Mouse (Mus musculus) liver, embryonic 11.5 days (tissue): ENCODE data around the gene Olfr417. TPM values are rescaled to one million over a fixed set of nuclear protein-coding genes. Genes with fewer than 3 reads are reported as not detected.
A peak's percentile ranks its signal among the peaks of the same experiment; 100 is the strongest.
"Not testable (repeated sequence)": the region's sequence is repeated elsewhere in the genome, so short reads cannot be mapped to it uniquely, and the experiment has no call there.

ENCODE experiments used
- ATAC-seq: fragments of 200-750 bp; cut with Nextera tagmentation; replicated peaks from 2 replicates; pipeline ENCODE4 v1.8.0; 2017; ENCODE audit warnings: moderate number of reproducible peaks, mild to moderate bottlenecking, moderate TSS enrichment, moderate library complexity; ENCODE audit not compliant: low FRiP score
- DNase-seq: peaks from one replicate; pipeline ENCODE4 v3.0.0-alpha.2; 2017; ENCODE audit warnings: low spot score
- H3K27ac ChIP-seq: fragments of 300-500 bp; sonication (generic); 2 replicates; pipeline ENCODE4 v1.5.1; 2014; ENCODE audit warnings: mild to moderate bottlenecking, low read depth, low read length, control low read depth
- H3K27me3 ChIP-seq: fragments of 300-500 bp; sonication (generic); replicated peaks from 2 replicates; pipeline ENCODE4 v1.6.1; 2014; ENCODE audit warnings: low read length, mixed read lengths; ENCODE audit not compliant: control insufficient read depth, insufficient read depth
- H3K36me3 ChIP-seq: fragments of 300-500 bp; sonication (generic); 2 replicates; pipeline ENCODE4 v1.6.1; 2014; ENCODE audit warnings: mild to moderate bottlenecking, low read length, moderate library complexity, mixed read lengths; ENCODE audit not compliant: control insufficient read depth, insufficient read depth
- H3K4me1 ChIP-seq: fragments of 300-500 bp; sonication (generic); replicated peaks from 2 replicates; pipeline ENCODE4 v1.6.1; 2014; ENCODE audit warnings: low read length, mixed read lengths; ENCODE audit not compliant: control insufficient read depth, insufficient read depth
- H3K4me2 ChIP-seq: fragments of 300-500 bp; sonication (generic); 2 replicates; pipeline ENCODE4 v1.6.1; 2014; ENCODE audit warnings: mild to moderate bottlenecking, control low read depth, moderate library complexity
- H3K4me3 ChIP-seq: fragments of 300-500 bp; sonication (generic); 2 replicates; pipeline ENCODE4 v1.5.1; 2014; ENCODE audit warnings: low read depth, low read length, control low read depth
- H3K9ac ChIP-seq: fragments of 300-500 bp; sonication (generic); 2 replicates; pipeline ENCODE4 v1.6.1; 2014; ENCODE audit warnings: low read depth, low read length, control low read depth
- H3K9me3 ChIP-seq: fragments of 300-500 bp; sonication (generic); 2 replicates; pipeline ENCODE4 v1.6.1; 2016; ENCODE audit warnings: low read length, inconsistent platforms, mixed read lengths; ENCODE audit not compliant: control insufficient read depth
- WGBS: fragments of 180-500 bp; shearing (Covaris S2); extraction: QIAGEN DNeasy Blood & Tissue Kit; methylation state at CpG from one replicate; pipeline ENCODE4 v1.1.7; 2014; 5-methylcytosine and 5-hydroxymethylcytosine counted together
- polyA plus RNA-seq: library from polyadenylated mRNA; unstranded; fragments of >200 nt; fragmentation: Nextera tagmentation; extraction: Ambion mirVana; gene quantifications from 2 replicates; pipeline ENCODE4 v1.2.1, GENCODE M21; 2014

The Olfr417 gene
- polyA plus RNA-seq = not detected in 2 replicates

GRCm38 (mm10) chr1:174364882-174365451 is at the start of gene Olfr417:
TSS of gene Olfr417 (plus strand) at chr1:174365122.
- WGBS = 43% methylated on average over 2 of the region's 2 CpGs
- H3K4me2 ChIP-seq = no peak within 1 kb of the TSS
- no peak; the same call in 1 of the 2 replicates for ATAC-seq

GRCm38 (mm10) chr1:174317308-174317707 is 47.6 kb upstream of the Olfr417 start:
- Histone ChIP-seq H3K4me2 (no peak overlapping the region), H3K9ac (no peak overlapping the region), H3K4me1 (no peaks in the 10 kb centered on the region), H3K4me3 (no peak overlapping the region), H3K27me3 (no peaks in the 10 kb centered on the region), H3K9me3 (no peaks in the 10 kb centered on the region), H3K27ac (no peak overlapping the region), H3K36me3 (no peaks in the 10 kb centered on the region)
- DNase-seq (no peak), ATAC-seq (no peak)
- 57% methylated on average over 2 of the region's 2 CpGs for WGBS

More at GRCm38 (mm10) chr1:174364882-174365451, at the start of gene Olfr417:
- no peak within 1 kb of the TSS for H3K4me3 ChIP-seq
- no peak within 1 kb of the TSS for H3K9ac ChIP-seq
- H3K27me3 ChIP-seq = no peaks in the 10 kb centered on the region
- H3K27ac ChIP-seq = no peak within 1 kb of the TSS
- no peak for DNase-seq
- H3K36me3 ChIP-seq = no peaks in the 10 kb centered on the region
- no peaks in the 10 kb centered on the region for H3K4me1 ChIP-seq
- H3K9me3 ChIP-seq = no peaks in the 10 kb centered on the region

DNA sequence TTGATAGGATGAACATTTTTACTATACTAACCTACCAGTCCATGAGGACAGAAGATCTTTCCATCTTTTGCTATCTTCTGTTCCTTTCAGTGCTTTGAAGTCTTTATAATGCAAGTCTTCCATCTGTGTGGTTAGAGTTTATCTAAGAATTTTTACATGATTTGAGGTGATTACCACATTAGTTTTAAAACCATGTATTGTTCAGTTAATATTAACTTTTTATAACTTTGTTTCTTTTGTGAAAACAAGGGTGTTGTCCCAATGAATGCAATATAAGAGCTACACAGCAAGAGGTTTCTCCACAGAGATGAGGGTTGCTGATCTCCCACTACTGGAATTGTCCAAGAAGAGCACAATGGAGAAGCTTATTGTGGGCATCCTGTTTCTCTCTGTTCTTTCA is 34.7 kb upstream of the Olfr417 start, which contains the start of gene Mptx1:
TSS of gene Mptx1 (plus strand) at position 301 of the 400 bp plus-strand sequence.
- no peak for ATAC-seq
- Histone ChIP-seq H3K27ac (no peak within 1 kb of the TSS), H3K9me3 (no peaks in the 10 kb centered on the region), H3K4me1 (no peaks in the 10 kb centered on the region), H3K9ac (no peak within 1 kb of the TSS), H3K4me3 (no peak within 1 kb of the TSS), H3K36me3 (no peaks in the 10 kb centered on the region), H3K27me3 (no peaks in the 10 kb centered on the region), H3K4me2 (no peak within 1 kb of the TSS)
- no peak for DNase-seq

DNA sequence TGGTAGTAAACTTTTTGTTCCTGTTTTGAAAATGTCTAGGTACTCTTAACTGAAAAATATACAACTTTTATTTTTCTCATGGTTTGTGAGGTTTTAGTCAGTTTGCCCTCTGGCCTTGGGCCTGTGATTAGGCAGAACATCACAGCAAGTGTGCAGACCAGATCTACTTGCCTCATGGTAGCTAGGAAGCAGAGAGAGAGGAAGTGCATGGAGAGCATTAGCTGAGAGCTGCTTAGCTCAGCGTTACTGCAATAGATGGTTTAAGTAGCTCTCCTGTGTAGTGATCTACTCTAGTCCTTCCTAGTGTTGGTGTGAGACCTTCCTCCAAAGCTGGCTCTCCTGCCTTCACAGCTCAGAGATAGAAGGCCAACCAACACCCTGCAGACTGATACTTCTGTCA is 11.3 kb upstream of the Olfr417 start:
- H3K4me1 ChIP-seq, H3K27me3 ChIP-seq, H3K27ac ChIP-seq, H3K9ac ChIP-seq, H3K4me2 ChIP-seq, H3K9me3 ChIP-seq, H3K4me3 ChIP-seq, DNase-seq, H3K36me3 ChIP-seq, ATAC-seq: not testable (repeated sequence)
- 52% methylated on average over 1 of the region's 1 CpGs for WGBS

DNA sequence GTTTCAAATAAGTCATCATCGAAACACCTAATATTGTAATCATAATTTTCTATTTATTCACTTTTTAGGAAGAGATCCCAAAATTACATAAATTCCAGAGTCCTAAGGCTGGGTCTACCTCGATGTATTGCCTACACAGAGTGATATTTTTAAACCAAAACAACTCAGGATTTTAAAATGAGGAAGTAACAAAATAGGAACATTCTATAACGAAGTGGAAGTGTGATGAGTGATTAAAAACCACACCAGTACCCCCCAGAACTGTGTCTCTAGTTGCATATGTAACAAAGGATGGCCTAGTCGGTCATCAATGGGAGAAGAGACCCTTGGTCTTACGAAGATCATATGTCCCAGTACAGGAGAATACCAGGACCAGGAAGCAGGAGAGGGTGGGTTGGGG is 10.3 kb upstream of the Olfr417 start:
- Histone ChIP-seq H3K27ac (no peak overlapping the region), H3K4me3 (no peak overlapping the region), H3K9me3 (no peaks in the 10 kb centered on the region), H3K4me2 (no peak overlapping the region), H3K4me1 (no peaks in the 10 kb centered on the region), H3K9ac (no peak overlapping the region), H3K36me3 (no peaks in the 10 kb centered on the region), H3K27me3 (no peaks in the 10 kb centered on the region)
- no peak for DNase-seq
- 52% methylated on average over 5 of the region's 5 CpGs for WGBS
- ATAC-seq = no peak; the same call in 1 of the 2 replicates

GRCm38 (mm10) chr1:174373799-174374198 is 8.9 kb downstream of the Olfr417 start:
- DNase-seq (no peak), ATAC-seq (no peak)
- H3K4me3 ChIP-seq = no peak overlapping the region
- H3K4me1 ChIP-seq = no peaks in the 10 kb centered on the region
- H3K27ac ChIP-seq = no peak overlapping the region
- H3K4me2 ChIP-seq = no peak overlapping the region
- H3K27me3 ChIP-seq = no peaks in the 10 kb centered on the region
- 87% methylated on average over 3 of the region's 3 CpGs for WGBS
- no peak overlapping the region for H3K9ac ChIP-seq
- no peaks in the 10 kb centered on the region for H3K36me3 ChIP-seq
- H3K9me3 ChIP-seq = no peaks in the 10 kb centered on the region

- H3K36me3 ChIP-seq = no peaks in the 10 kb centered on the region
- H3K4me1 ChIP-seq = no peaks in the 10 kb centered on the region
- DNase-seq (no peak), ATAC-seq (no peak)
- H3K4me3 ChIP-seq = no peak within 1 kb of the TSS
- no peak within 1 kb of the TSS for H3K9ac ChIP-seq
- H3K27me3 ChIP-seq = no peaks in the 10 kb centered on the region
- no peak within 1 kb of the TSS for H3K4me2 ChIP-seq
- no peak within 1 kb of the TSS for H3K27ac ChIP-seq
- no peaks in the 10 kb centered on the region for H3K9me3 ChIP-seq
- WGBS = 86% methylated on average over 2 of the region's 2 CpGs
Observed at GRCm38 (mm10) chr1:174390746-174391145, 25.8 kb downstream of the Olfr417 start, which contains the start of gene Olfr248. TSS of gene Olfr248 (plus strand) at chr1:174391046.

- 66% methylated on average over 4 of the region's 4 CpGs for WGBS
- no peaks in the 10 kb centered on the region for H3K9me3 ChIP-seq
- peak; percentile 64 for ATAC-seq
Observed at GRCm38 (mm10) chr1:174422959-174423358, 58.0 kb downstream of the Olfr417 start.

DNA sequence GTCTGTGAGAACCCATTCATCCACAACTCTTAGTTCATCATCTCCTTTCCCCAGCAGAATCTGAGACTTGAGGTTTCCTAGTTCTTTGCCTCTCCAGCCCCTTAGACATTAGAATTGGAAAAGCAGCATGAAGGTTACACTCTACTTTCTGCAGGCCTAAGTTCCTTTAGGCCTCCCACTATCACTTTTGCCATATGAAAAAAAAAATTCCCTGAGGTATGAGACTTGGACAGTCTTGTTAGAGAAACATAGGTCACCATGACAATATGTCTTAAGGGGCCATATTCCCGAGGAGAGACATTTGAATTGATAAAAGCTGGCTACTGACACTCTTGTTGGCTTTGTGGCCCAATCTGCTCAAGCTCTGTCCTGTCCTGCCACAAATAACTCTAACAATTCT is 58.8 kb downstream of the Olfr417 start, which contains the start of gene Olfr414:
TSS of gene Olfr414 (plus strand) at position 301 of the 400 bp plus-strand sequence.
- ATAC-seq (no peak), DNase-seq (no peak)
- no peaks in the 10 kb centered on the region for H3K9me3 ChIP-seq
- H3K27me3 ChIP-seq = no peaks in the 10 kb centered on the region
- no peaks in the 10 kb centered on the region for H3K36me3 ChIP-seq
- H3K27ac ChIP-seq = no peak within 1 kb of the TSS
- H3K4me3 ChIP-seq = no peak within 1 kb of the TSS
- no peak within 1 kb of the TSS for H3K4me2 ChIP-seq
- H3K4me1 ChIP-seq = 0 out of 2 replicates have a peak, but pooled peaks cover 3% of the 10 kb centered on the region
- no peak within 1 kb of the TSS for H3K9ac ChIP-seq
- 67% methylated on average over 1 of the region's 1 CpGs for WGBS

More at GRCm38 (mm10) chr1:174422959-174423358, 58.0 kb downstream of the Olfr417 start:
- no peak overlapping the region for H3K9ac ChIP-seq
- no peaks in the 10 kb centered on the region for H3K27me3 ChIP-seq
- no peak overlapping the region for H3K4me2 ChIP-seq
- DNase-seq = no peak
- no peak overlapping the region for H3K27ac ChIP-seq
- no peaks in the 10 kb centered on the region for H3K36me3 ChIP-seq
- no peak overlapping the region for H3K4me3 ChIP-seq
- 0 out of 2 replicates have a peak, but pooled peaks cover 3% of the 10 kb centered on the region for H3K4me1 ChIP-seq
